Mouse (Mus musculus): ENCODE measurements around the gene Picalm. TPM values are rescaled to one million over a fixed set of nuclear protein-coding genes. Genes with fewer than 3 reads are reported as not detected.
"Not testable (repeated sequence)": the region's sequence is repeated elsewhere in the genome, so short reads cannot be mapped to it uniquely, and the experiment has no call there.

Picalm gene
- polyA plus RNA-seq, 1 experiment from 2014 or later: 49.7 TPM

GRCm38 (mm10) chr7:90165970-90166369 lies 36.0 kb downstream of the Picalm start:
- no peak overlapping the region for H3K27ac ChIP-seq (ENCODE audit: low read length)
- no peak overlapping the region for H3K9ac ChIP-seq (ENCODE audit: low read length)
- no peak overlapping the region for H3K4me2 ChIP-seq (ENCODE audit: low read depth, low read length)
- WGBS: 76% methylated on average over 1 of the region's 1 CpGs
- H3K36me3 ChIP-seq (ENCODE audit: control insufficient read depth, insufficient read depth, low read length): peaks cover 25% of the 10 kb centered on the region
- peaks cover 2% of the 10 kb centered on the region; the same call in 1 of the 2 replicates for H3K9me3 ChIP-seq (ENCODE audit: control insufficient read depth, low read length)
- H3K27me3 ChIP-seq (ENCODE audit: control insufficient read depth, insufficient read depth, low read depth, low read length): no peaks in the 10 kb centered on the region
- no peak for ATAC-seq (ENCODE audit: low read depth)
- H3K4me3 ChIP-seq (ENCODE audit: low read length): no peak overlapping the region
- no peaks in the 10 kb centered on the region for H3K4me1 ChIP-seq (replicated peaks; ENCODE audit: control insufficient read depth, insufficient read depth, low read length)

- 79% methylated on average over 10 of the region's 10 CpGs for WGBS
- not testable (repeated sequence) for H3K4me2 ChIP-seq (ENCODE audit: low read depth, low read length); H3K9me3 ChIP-seq (ENCODE audit: control insufficient read depth, low read length); H3K4me1 ChIP-seq (replicated peaks; ENCODE audit: control insufficient read depth, insufficient read depth, low read length); ATAC-seq (ENCODE audit: low read depth); H3K27ac ChIP-seq (ENCODE audit: low read length); H3K4me3 ChIP-seq (ENCODE audit: low read length); H3K27me3 ChIP-seq (ENCODE audit: control insufficient read depth, insufficient read depth, low read depth, low read length); H3K9ac ChIP-seq (ENCODE audit: low read length)
- H3K36me3 ChIP-seq (ENCODE audit: control insufficient read depth, insufficient read depth, low read length): peaks cover 16% of the 10 kb centered on the region
Observed at GRCm38 (mm10) chr7:90167777-90168176, 37.8 kb downstream of the Picalm start.

GRCm38 (mm10) chr7:90173778-90174177 lies 43.8 kb downstream of the Picalm start:
- WGBS: 97% methylated on average over 1 of the region's 1 CpGs
- no peak overlapping the region for H3K4me2 ChIP-seq (ENCODE audit: low read depth, low read length)
- no peak for ATAC-seq (ENCODE audit: low read depth)
- no peak overlapping the region for H3K9ac ChIP-seq (ENCODE audit: low read length)
- H3K4me3 ChIP-seq (ENCODE audit: low read length): no peak overlapping the region
- no peak overlapping the region for H3K27ac ChIP-seq (ENCODE audit: low read length)
- no peaks in the 10 kb centered on the region for H3K4me1 ChIP-seq (replicated peaks; ENCODE audit: control insufficient read depth, insufficient read depth, low read length)
- H3K36me3 ChIP-seq (ENCODE audit: control insufficient read depth, insufficient read depth, low read length): peaks cover 21% of the 10 kb centered on the region
- no peaks in the 10 kb centered on the region for H3K9me3 ChIP-seq (ENCODE audit: control insufficient read depth, low read length)
- H3K27me3 ChIP-seq (ENCODE audit: control insufficient read depth, insufficient read depth, low read depth, low read length): no peaks in the 10 kb centered on the region

GRCm38 (mm10) chr7:90175576-90175975 lies 45.6 kb downstream of the Picalm start:
- no peak for ATAC-seq (ENCODE audit: low read depth)
- no peaks in the 10 kb centered on the region for H3K4me1 ChIP-seq (replicated peaks; ENCODE audit: control insufficient read depth, insufficient read depth, low read length)
- WGBS: 84% methylated on average over 2 of the region's 2 CpGs
- H3K36me3 ChIP-seq (ENCODE audit: control insufficient read depth, insufficient read depth, low read length): peaks cover 23% of the 10 kb centered on the region
- no peaks in the 10 kb centered on the region for H3K27me3 ChIP-seq (ENCODE audit: control insufficient read depth, insufficient read depth, low read depth, low read length)
- no peak overlapping the region for H3K9ac ChIP-seq (ENCODE audit: low read length)
- H3K9me3 ChIP-seq (ENCODE audit: control insufficient read depth, low read length): no peaks in the 10 kb centered on the region
- no peak overlapping the region for H3K27ac ChIP-seq (ENCODE audit: low read length)
- no peak overlapping the region for H3K4me3 ChIP-seq (ENCODE audit: low read length)
- no peak overlapping the region for H3K4me2 ChIP-seq (ENCODE audit: low read depth, low read length)

- ATAC-seq (ENCODE audit: low read depth): no peak
- H3K27ac ChIP-seq (ENCODE audit: low read length): no peak overlapping the region
- H3K9me3 ChIP-seq (ENCODE audit: control insufficient read depth, low read length): no peaks in the 10 kb centered on the region
- H3K27me3 ChIP-seq (ENCODE audit: control insufficient read depth, insufficient read depth, low read depth, low read length): no peaks in the 10 kb centered on the region
- WGBS: 95% methylated on average over 1 of the region's 1 CpGs
- peaks cover 19% of the 10 kb centered on the region for H3K36me3 ChIP-seq (ENCODE audit: control insufficient read depth, insufficient read depth, low read length)
- H3K9ac ChIP-seq (ENCODE audit: low read length): no peak overlapping the region
- no peaks in the 10 kb centered on the region for H3K4me1 ChIP-seq (replicated peaks; ENCODE audit: control insufficient read depth, insufficient read depth, low read length)
- H3K4me2 ChIP-seq (ENCODE audit: low read depth, low read length): no peak overlapping the region
- no peak overlapping the region for H3K4me3 ChIP-seq (ENCODE audit: low read length)
Observed at GRCm38 (mm10) chr7:90180635-90181034, 50.6 kb downstream of the Picalm start.

- WGBS: 86% methylated on average over 5 of the region's 5 CpGs
- Histone ChIP-seq H3K4me2 (ENCODE audit: low read depth, low read length) (no peak overlapping the region), H3K4me3 (ENCODE audit: low read length) (no peak overlapping the region), H3K27ac (ENCODE audit: low read length) (no peak overlapping the region), H3K4me1 (replicated peaks; ENCODE audit: control insufficient read depth, insufficient read depth, low read length) (no peaks in the 10 kb centered on the region), H3K36me3 (ENCODE audit: control insufficient read depth, insufficient read depth, low read length) (peaks cover 22% of the 10 kb centered on the region), H3K27me3 (ENCODE audit: control insufficient read depth, insufficient read depth, low read depth, low read length) (no peaks in the 10 kb centered on the region), H3K9ac (ENCODE audit: low read length) (no peak overlapping the region), H3K9me3 (ENCODE audit: control insufficient read depth, low read length) (no peaks in the 10 kb centered on the region)
- ATAC-seq (ENCODE audit: low read depth): no peak
Observed at GRCm38 (mm10) chr7:90200251-90200650, 70.2 kb downstream of the Picalm start.

GRCm38 (mm10) chr7:90201877-90202465 lies 72.0 kb downstream of the Picalm start:
- no peak for ATAC-seq (ENCODE audit: low read depth)
- H3K36me3 ChIP-seq (ENCODE audit: control insufficient read depth, insufficient read depth, low read length): peaks cover 16% of the 10 kb centered on the region
- H3K9me3 ChIP-seq (ENCODE audit: control insufficient read depth, low read length): no peaks in the 10 kb centered on the region
- H3K9ac ChIP-seq (ENCODE audit: low read length): no peak overlapping the region
- WGBS: 93% methylated on average over 2 of the region's 2 CpGs
- H3K27me3 ChIP-seq (ENCODE audit: control insufficient read depth, insufficient read depth, low read depth, low read length): no peaks in the 10 kb centered on the region
- H3K27ac ChIP-seq (ENCODE audit: low read length): no peak overlapping the region
- H3K4me2 ChIP-seq (ENCODE audit: low read depth, low read length): no peak overlapping the region
- no peaks in the 10 kb centered on the region for H3K4me1 ChIP-seq (replicated peaks; ENCODE audit: control insufficient read depth, insufficient read depth, low read length)
- H3K4me3 ChIP-seq (ENCODE audit: low read length): no peak overlapping the region

GRCm38 (mm10) chr7:90203914-90204313 lies 73.9 kb downstream of the Picalm start:
- no peaks in the 10 kb centered on the region for H3K9me3 ChIP-seq (ENCODE audit: control insufficient read depth, low read length)
- H3K4me3 ChIP-seq (ENCODE audit: low read length): no peak overlapping the region
- no peak overlapping the region for H3K9ac ChIP-seq (ENCODE audit: low read length)
- WGBS: 92% methylated on average over 2 of the region's 2 CpGs
- H3K4me2 ChIP-seq (ENCODE audit: low read depth, low read length): no peak overlapping the region
- peaks cover 27% of the 10 kb centered on the region for H3K36me3 ChIP-seq (ENCODE audit: control insufficient read depth, insufficient read depth, low read length)
- no peaks in the 10 kb centered on the region for H3K4me1 ChIP-seq (replicated peaks; ENCODE audit: control insufficient read depth, insufficient read depth, low read length)
- ATAC-seq (ENCODE audit: low read depth): no peak
- no peaks in the 10 kb centered on the region for H3K27me3 ChIP-seq (ENCODE audit: control insufficient read depth, insufficient read depth, low read depth, low read length)
- no peak overlapping the region for H3K27ac ChIP-seq (ENCODE audit: low read length)

GRCm38 (mm10) chr7:90210116-90210515 lies 80.1 kb downstream of the Picalm start:
- WGBS: 92% methylated on average over 2 of the region's 2 CpGs
- H3K4me2 ChIP-seq (ENCODE audit: low read depth, low read length): no peak overlapping the region
- H3K4me3 ChIP-seq (ENCODE audit: low read length): no peak overlapping the region
- no peak overlapping the region for H3K27ac ChIP-seq (ENCODE audit: low read length)
- no peak for ATAC-seq (ENCODE audit: low read depth)
- no peaks in the 10 kb centered on the region for H3K9me3 ChIP-seq (ENCODE audit: control insufficient read depth, low read length)
- H3K9ac ChIP-seq (ENCODE audit: low read length): no peak overlapping the region
- no peaks in the 10 kb centered on the region for H3K27me3 ChIP-seq (ENCODE audit: control insufficient read depth, insufficient read depth, low read depth, low read length)
- H3K36me3 ChIP-seq (ENCODE audit: control insufficient read depth, insufficient read depth, low read length): peaks cover 19% of the 10 kb centered on the region
- no peaks in the 10 kb centered on the region for H3K4me1 ChIP-seq (replicated peaks; ENCODE audit: control insufficient read depth, insufficient read depth, low read length)

- no peak overlapping the region for H3K4me3 ChIP-seq (ENCODE audit: low read length)
- H3K9me3 ChIP-seq (ENCODE audit: control insufficient read depth, low read length): no peaks in the 10 kb centered on the region
- peaks cover 19% of the 10 kb centered on the region for H3K36me3 ChIP-seq (ENCODE audit: control insufficient read depth, insufficient read depth, low read length)
- no peaks in the 10 kb centered on the region for H3K4me1 ChIP-seq (replicated peaks; ENCODE audit: control insufficient read depth, insufficient read depth, low read length)
- no peak overlapping the region for H3K9ac ChIP-seq (ENCODE audit: low read length)
- H3K27ac ChIP-seq (ENCODE audit: low read length): no peak overlapping the region
- no peaks in the 10 kb centered on the region for H3K27me3 ChIP-seq (ENCODE audit: control insufficient read depth, insufficient read depth, low read depth, low read length)
- no peak overlapping the region for H3K4me2 ChIP-seq (ENCODE audit: low read depth, low read length)
- ATAC-seq (ENCODE audit: low read depth): no peak
Observed at GRCm38 (mm10) chr7:90210947-90211346, 80.9 kb downstream of the Picalm start.
